Mouse (Mus musculus) central nervous system, embryonic 11.5 days (tissue): Measurements from ENCODE around the gene Pik3cb. TPM values are rescaled to one million over a fixed set of nuclear protein-coding genes. Genes with fewer than 3 reads are reported as not detected.

ENCODE experiments used
- polyA plus RNA-seq: library from polyadenylated mRNA; depleted of rRNA; stranded (reverse); fragments of >200 nt; gene quantifications from 2 replicates; pipeline ENCODE4 v1.2.3, GENCODE M21; 2012; rRNA removed

The Pik3cb gene
- polyA plus RNA-seq = 4.8 and 4.9 TPM in 2 replicates

GRCm38 (mm10) chr9:99140063-99140882 is at the start of gene Pik3cb:
Gene Pik3cb (minus strand): TSS chr9:99140621.

GRCm38 (mm10) chr9:99035575-99035974 is 104.8 kb downstream of the Pik3cb start, which contains the start of gene Gm1123:
Gene Gm1123 (minus strand): TSS chr9:99035715.

Other genes with a start within 250 kb of the Pik3cb start
- gene 7420426K07Rik, start 237.5 kb downstream of the Pik3cb start, polyA plus RNA-seq = not detected in 2 replicates
- 1.2 and 2.7 TPM in 2 replicates for gene Foxl2, start 185.3 kb downstream of the Pik3cb start, polyA plus RNA-seq
- 38.7 and 60.3 TPM in 2 replicates for gene Faim, start 154.2 kb downstream of the Pik3cb start, polyA plus RNA-seq
- 0.02 and 0.06 TPM in 2 replicates for gene Gm1123, start 104.9 kb downstream of the Pik3cb start, polyA plus RNA-seq
- gene Faiml, start 96.6 kb upstream of the Pik3cb start, polyA plus RNA-seq = not detected in 2 replicates
- 30.0 and 41.7 TPM in 2 replicates for gene Cep70, start 102.7 kb upstream of the Pik3cb start, polyA plus RNA-seq
- 0.22 and 0.42 TPM in 2 replicates for gene Esyt3, start 217.9 kb upstream of the Pik3cb start, polyA plus RNA-seq